Mouse (Mus musculus) hindbrain, embryonic 16.5 days (tissue): ENCODE data around the gene Osgepl1. TPM values are rescaled to one million over a fixed set of nuclear protein-coding genes. Genes with fewer than 3 reads are reported as not detected.

Experiments used
- polyA plus RNA-seq: library from polyadenylated mRNA; unstranded; fragments of >200 nt; fragmentation: Nextera tagmentation; extraction: Ambion mirVana; gene quantifications from 2 replicates; pipeline ENCODE4 v1.2.1, GENCODE M21; 2015

Osgepl1 gene
- polyA plus RNA-seq, 1 experiment from 2014 or later: 18.4 TPM

Other genes starting within 250 kb of the Osgepl1 start
- gene 1700019A02Rik, start 126.0 kb upstream of the Osgepl1 start, polyA plus RNA-seq: not detected in 2 replicates
- gene Pms1, start 16.6 kb upstream of the Osgepl1 start, polyA plus RNA-seq: 8.4 and 9.0 TPM in 2 replicates
- 48.8 and 50.4 TPM in 2 replicates for gene Ormdl1, start 16.5 kb upstream of the Osgepl1 start, polyA plus RNA-seq
- not detected in 2 replicates for gene Gm28778, start 16.5 kb upstream of the Osgepl1 start, polyA plus RNA-seq
- gene Asdurf, start 39.0 kb downstream of the Osgepl1 start, polyA plus RNA-seq: 2.5 and 4.3 TPM in 2 replicates
- 2.2 TPM in 2 replicates for gene Gm28551, start 39.0 kb downstream of the Osgepl1 start, polyA plus RNA-seq
- gene Asnsd1, start 39.1 kb downstream of the Osgepl1 start, polyA plus RNA-seq: 52.9 and 55.2 TPM in 2 replicates